Mouse (Mus musculus) testis, adult 2 months (tissue): Measurements from ENCODE around the gene Hist1h4i.

Experiments
- CTCF ChIP-seq: fragments of 200-500 bp; IDR thresholded peaks from 2 replicates; pipeline ENCODE4 v1.5.1; 2012; ENCODE audit warnings: low read depth, mild to moderate bottlenecking, inconsistent platforms, low read length, moderate library complexity; ENCODE audit not compliant: control insufficient read depth, insufficient read depth, insufficient replicate concordance
- POLR2A ChIP-seq: fragments of 200-500 bp; IDR thresholded peaks from 2 replicates; pipeline ENCODE4 v1.6.1; 2012; ENCODE audit warnings: low read depth, mild to moderate bottlenecking, inconsistent platforms, low read length, moderate library complexity; ENCODE audit not compliant: control insufficient read depth

DNA sequence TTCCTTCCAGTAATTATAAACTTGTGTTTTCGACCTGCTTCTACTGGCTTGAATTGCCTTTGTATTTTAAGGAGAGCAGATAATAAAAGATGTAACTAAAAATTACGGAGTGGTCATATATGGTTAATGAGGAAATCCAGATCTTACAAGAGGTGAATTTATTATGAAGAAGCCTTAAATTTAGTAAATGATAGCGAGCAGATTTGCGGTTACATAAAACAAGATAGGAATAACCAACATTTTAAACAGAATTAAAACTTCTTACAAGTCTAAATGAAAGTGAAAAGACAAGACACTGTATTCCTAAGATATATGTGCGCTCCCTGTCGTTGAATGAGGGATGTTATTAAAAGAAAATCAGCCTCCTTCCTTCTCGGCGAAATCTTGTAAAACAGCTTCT is 46.3 kb downstream of the Hist1h4i start:
- TF ChIP-seq CTCF = no peak
- TF ChIP-seq POLR2A = no peak
